Mouse (Mus musculus) granulocyte monocyte progenitor cell, adult 5-6 weeks (primary cell): ENCODE measurements at regions not wholly inside any gene's neighbourhood (a gene's known extent, or its start where the extent isn't known, plus 50 kb on each side); places are given as distances from the start of the nearest gene placed in this dataset.

Experiments
- ATAC-seq: replicated peaks from 2 replicates; pipeline ENCODE4 v1.8.0; 2016; ENCODE audit warnings: mild to moderate bottlenecking, moderate TSS enrichment, inconsistent platforms; ENCODE audit not compliant: poor library complexity, severe bottlenecking

DNA sequence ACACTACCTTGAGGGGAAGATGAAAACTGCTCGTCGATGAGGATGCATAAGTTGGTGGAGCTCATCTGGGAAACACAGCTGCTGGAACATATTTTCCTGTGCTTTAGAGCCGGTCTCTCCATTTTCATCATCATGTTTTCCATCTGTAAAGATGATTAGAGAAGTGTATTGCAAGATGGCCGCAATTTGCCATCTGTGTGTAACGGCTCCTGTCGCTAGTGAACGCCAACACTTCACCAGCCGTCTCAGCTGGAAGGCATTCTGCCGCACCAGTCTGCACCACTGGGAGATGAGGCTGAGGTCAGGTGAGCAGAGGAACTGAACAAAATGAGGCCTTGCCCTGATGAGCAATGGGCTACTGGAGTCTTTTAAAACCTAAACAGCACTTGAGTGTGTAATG is 57.4 kb downstream of the Gm21962 start:
- no peak for ATAC-seq

GRCm38 (mm10) chr3:137729421-137729820 is 58.1 kb downstream of the Gm21962 start:
- no peak for ATAC-seq

DNA sequence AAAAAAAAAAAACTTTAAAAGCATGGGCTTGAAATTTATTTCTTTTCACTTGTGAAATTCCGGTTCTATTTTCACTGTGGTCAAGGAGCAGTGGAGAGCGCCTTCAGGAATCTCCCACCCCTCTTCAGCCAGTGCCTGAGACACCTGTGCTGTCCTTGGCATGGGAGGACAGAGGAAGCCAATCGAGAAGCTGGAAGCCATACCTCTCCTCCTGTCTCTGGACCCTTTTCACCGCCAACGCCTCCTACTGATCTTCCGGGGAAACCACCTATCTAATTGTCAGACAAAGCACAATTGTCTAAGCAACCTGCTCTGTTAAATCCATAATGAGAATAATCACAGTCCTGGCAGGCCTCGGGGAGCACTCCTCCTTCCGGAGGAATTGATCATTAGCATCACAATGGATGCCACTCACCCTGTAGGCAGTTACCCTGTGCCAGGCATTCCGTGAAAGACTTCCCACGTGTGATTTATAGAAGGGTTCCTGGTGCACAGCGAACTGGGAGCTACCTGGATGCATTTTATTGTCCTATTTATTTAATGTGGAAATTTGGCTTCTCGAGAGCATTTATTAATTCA is 66.0 kb downstream of the Gm21962 start:
- ATAC-seq, result no peak

DNA sequence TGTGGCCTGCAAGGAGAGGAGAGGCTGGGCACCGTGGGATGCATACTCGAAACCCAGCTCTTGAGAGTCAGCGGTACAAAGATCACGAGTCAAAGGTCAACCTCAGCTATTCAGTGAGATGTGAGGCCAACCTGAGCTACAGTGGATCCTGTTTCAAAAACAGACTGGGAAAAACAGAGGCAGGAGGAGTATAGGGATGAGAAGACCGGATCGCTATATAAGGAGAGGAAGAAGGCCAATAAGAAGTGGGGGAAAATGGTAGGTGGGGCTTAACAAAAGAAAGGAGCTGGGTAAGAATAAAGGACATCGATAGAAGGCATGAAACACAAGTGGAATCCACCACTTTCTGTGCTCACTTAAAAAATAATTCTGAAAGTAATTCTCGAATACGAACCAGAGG is 70.2 kb downstream of the Gm21962 start:
- no peak for ATAC-seq

DNA sequence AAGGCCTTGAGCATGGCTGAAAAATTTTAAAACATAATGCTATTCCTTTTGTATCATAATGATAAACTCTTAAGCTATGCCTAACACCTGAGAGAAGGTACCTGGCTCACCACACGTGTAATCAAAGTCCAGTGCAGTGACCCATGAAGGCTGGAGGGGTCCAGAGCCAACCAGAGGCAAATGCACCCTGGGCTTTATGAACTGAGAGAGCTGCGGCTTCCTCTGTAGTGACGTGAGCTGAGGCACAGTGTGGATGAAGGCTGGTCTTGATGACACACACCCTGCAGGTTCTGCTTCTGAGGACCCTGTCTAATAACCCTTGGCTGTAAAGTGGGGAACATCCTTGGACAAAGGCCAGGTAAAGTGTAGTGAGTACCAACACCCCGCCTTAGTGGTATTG is 70.8 kb downstream of the Gm21962 start:
- ATAC-seq, result no peak

DNA sequence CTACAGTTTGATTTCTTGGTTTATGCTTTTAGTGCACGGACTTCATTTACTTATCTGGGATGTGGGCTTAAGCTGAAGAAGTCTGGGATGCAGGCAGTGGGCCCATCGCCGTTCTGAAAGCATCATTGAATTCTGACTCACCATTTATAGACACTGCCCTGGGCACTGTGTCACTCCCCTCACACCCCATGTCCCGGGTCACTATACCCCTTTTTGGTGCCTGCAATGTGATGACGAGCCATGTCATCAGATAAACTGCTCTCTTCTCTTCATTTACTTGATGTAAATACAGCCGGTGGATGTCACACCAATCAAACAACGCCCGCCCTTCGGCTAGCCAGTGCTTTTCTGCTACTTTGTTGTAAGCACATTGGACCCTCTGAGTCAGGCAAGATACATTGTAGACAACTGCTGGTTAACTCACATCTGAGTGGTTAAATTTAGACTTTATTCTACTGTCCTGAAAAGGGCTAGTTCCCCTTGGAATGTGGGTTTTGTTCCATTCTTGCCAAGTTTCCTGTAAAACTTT is 80.5 kb downstream of the Gm21962 start:
- ATAC-seq, result no peak

GRCm38 (mm10) chr3:137752447-137753256 is 81.3 kb downstream of the Gm21962 start:
- peak; percentile 96 for ATAC-seq

DNA sequence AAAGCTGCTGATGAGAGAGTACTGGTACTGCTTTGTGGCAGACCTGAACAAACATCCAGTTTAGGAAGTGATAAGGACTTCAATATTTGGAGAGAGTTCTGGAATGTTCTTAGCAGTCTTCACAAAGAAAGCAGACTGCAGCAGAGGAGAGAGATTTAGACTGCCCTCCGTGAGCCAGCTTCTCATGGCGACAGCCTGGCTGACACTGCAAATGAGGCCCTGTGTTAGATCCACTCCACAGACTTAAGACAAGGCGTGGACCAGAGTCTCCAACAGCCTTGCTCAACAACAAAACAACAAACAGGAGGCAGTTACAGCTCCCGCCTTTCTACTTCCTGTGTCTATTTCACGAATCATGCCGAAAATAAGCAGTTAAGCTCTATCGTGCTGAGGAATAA is 81.9 kb downstream of the Gm21962 start:
- no peak; the same call in 1 of the 2 replicates for ATAC-seq

- no peak for ATAC-seq
These were observed 84.1 kb downstream of the Gm21962 start for GRCm38 (mm10) chr3:137755391-137755790.

DNA sequence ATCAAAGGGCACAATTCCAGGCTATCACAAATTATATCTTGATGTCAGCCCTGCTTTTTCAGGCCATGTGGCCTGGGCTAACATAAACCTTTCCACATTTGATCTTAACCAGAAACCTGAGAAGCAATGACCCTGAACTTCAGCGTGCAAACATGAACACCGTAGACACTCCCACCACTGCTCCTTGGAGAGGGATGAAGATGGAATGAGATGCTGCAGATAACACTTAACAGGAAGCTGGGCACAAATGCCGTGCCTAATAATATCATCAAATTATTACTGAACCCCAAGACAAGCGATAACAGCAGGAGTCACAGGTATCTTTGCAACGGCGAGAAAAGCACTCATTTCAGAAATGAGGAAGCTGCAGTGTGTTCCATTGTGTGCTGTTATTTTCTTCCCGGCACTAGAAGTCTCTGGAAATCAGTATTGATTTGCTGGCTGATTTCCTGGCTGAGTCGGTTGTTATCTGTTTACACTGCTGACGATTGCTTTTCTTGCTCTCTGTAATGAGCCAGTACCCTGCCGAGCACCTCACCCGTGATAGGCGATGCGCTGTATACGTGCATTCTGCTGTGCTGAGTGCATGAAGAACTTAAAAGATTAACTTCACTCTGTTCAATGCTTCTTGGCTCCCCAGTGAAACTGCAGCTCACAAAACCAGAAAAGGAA is 91.0 kb downstream of the Gm21962 start:
- peak; percentile 25; the same call in 1 of the 2 replicates for ATAC-seq

GRCm38 (mm10) chr3:137763406-137763805 is 92.1 kb downstream of the Gm21962 start:
- ATAC-seq, result no peak

- no peak for ATAC-seq
These were observed 95.7 kb upstream of the H2afz start for GRCm38 (mm10) chr3:137768627-137769026.

DNA sequence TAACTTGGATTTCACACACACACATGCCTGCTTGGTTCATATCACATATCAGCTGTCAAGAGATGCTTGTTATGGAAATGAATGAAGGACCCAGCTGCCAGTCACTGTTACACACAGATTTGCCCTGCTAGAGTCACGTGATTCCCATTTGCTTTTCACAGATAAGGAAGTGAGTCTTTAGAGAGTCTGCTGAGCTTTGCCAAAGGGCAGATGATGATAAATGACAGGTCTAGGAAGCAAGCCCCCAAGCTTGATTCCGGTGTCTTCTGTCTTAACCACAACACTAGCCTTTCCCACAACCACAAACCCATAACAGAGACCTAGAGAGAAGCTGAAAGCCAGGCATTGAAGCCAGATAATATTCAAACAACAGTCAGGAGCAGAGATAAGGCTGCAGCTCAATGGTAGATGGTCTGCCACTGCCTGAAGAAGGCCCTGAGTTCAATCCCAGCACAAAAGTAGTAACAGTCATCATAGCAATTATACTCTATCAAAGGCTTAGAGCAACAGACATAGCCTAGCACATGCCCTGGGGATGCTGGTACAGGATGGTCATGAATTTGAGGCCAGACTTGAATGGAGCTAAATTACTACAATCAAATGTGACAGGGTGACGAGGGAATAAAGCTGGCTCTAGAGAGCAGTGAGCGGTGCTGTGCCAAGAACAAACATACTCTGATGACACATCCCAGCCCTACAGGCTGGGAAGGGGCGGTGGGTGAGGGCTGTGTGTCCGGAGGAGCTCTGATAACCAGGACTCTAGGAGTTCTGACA is 89.0 kb upstream of the H2afz start:
- peak; percentile 94 for ATAC-seq

GRCm38 (mm10) chr3:137778113-137778512 is 86.2 kb upstream of the H2afz start:
- peak; percentile 48 for ATAC-seq

- no peak for ATAC-seq
These were observed 84.3 kb upstream of the H2afz start for GRCm38 (mm10) chr3:137780029-137780428.

DNA sequence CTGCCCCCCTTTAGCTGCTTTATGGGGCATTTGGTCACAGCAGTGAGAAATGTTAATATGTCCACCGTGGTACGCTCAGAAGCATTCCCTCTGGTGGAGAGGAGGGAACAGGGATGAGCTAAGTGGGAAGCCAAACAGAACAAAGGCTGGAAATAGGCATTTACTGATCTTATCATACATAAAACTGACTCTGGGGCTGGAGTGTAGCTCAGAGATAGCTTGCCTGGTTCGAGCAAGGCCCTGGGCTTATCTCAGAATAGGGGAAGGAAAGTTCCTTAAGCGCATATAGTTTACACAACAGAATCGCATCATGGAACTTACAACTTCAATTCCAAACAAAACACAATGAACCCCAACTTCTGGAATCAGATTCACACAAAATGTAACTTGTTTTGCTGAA is 81.5 kb upstream of the H2afz start:
- no peak for ATAC-seq

- no peak for ATAC-seq
These were observed 80.1 kb upstream of the H2afz start for GRCm38 (mm10) chr3:137783937-137784911.

- ATAC-seq, result no peak
These were observed 79.1 kb upstream of the H2afz start for GRCm38 (mm10) chr3:137785224-137785623.

DNA sequence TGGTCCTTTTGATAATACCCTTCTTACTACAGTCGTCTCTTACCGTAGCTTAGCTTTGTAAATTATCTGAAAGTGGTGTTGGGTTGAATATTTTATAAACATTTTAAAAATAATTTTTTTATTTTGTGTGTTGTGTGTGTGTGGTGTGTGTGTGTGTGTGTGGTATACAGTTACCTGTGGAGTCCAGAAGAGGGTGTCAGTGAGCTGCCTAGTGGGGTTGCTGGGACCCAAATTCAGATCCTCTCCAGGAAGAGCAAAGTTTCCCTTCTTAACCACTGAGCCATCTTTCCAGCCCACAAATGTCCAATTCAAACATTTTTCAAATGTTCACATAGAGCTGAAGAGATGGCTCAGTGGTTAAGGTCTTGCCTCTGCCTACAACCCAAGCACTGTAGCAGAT is 78.4 kb upstream of the H2afz start:
- no peak for ATAC-seq
